Mouse (Mus musculus): ENCODE results near the gene Fgfr2.

Fgfr2 gene

DNA sequence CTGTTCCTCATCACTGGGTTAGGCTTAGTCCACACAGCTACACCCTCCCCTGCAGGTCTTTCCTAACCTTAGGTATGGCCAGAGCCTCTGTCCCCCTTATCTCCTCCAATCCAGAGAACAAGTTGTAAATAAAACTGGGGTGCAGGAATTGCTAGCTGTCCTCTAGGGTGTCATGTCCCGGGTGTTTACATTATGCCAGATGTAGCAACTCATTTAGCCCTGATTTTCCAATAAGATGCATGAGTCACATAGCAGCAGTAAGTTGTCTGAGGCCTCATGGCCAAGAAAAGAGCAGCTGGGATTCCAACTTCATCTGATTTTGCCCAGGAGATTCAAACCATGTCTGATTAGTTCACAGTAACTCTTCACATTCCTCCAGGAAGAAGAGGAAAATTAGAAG is 658.3 kb downstream of the Fgfr2 start:
- no peak for DNase-seq (ENCODE audit: low read depth, low spot score)

- no peak for DNase-seq (ENCODE audit: low read depth, low spot score)
Observed at GRCm38 (mm10) chr7:132458493-132458892, 664.7 kb downstream of the Fgfr2 start.

DNA sequence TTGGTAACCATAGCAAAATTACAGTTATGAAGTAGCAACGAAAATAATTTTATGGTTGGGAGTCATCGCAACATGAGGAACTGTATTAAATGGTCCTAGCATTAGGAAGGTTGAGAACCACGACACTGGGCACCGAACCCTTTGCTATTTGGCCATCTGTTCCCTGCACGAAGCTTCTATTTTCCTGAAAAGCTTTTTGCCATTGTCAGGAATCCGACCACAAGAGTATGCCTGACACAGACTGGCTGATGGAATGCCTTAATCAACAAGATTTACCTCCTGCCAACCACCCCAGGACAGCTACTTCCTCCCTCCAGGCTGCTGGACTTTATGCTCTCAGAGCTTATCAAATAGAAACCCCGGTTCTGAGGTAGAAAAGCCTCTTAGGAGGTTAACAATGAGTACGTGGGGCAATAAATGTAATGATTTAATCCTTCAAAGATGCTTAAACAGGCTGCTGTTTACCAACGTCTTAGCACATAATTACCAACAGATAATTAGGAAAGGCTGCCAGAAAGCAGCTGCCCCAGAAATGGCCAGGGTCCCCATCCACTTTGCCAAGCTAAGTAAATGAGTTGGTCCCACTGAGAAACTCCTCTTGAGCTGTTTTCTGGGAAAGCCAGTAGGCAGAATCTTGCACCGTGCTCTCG is 668.0 kb downstream of the Fgfr2 start:
- no peak for DNase-seq (ENCODE audit: low read depth, low spot score)

- no peak for DNase-seq (ENCODE audit: low read depth, low spot score)
Observed at GRCm38 (mm10) chr7:132449891-132450735, 673.0 kb downstream of the Fgfr2 start.

GRCm38 (mm10) chr7:132448511-132449154 is 674.5 kb downstream of the Fgfr2 start:
- no peak for DNase-seq (ENCODE audit: low read depth, low spot score)

DNA sequence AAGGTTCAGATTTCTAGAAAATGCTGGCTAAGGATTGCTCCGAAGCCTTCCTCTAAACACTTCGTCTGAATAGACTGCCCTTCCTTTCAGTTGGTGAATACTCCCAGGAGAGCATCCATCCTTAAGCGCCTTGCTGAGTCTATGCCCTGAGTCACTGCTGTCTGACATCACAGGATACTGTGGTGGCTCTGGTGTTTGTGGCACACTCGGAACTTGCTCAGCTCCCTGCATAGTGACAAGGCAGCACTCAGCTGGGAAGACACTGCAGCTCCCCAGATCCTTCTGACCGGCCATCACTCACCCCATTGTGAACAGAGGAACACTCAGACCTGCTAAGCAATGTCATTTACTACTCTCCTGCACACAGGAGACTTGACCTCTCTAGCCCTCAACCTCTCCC is 675.6 kb downstream of the Fgfr2 start:
- DNase-seq (ENCODE audit: low read depth, low spot score): no peak

GRCm38 (mm10) chr7:132446841-132447240 is 676.3 kb downstream of the Fgfr2 start:
- DNase-seq (ENCODE audit: low read depth, low spot score): no peak

DNA sequence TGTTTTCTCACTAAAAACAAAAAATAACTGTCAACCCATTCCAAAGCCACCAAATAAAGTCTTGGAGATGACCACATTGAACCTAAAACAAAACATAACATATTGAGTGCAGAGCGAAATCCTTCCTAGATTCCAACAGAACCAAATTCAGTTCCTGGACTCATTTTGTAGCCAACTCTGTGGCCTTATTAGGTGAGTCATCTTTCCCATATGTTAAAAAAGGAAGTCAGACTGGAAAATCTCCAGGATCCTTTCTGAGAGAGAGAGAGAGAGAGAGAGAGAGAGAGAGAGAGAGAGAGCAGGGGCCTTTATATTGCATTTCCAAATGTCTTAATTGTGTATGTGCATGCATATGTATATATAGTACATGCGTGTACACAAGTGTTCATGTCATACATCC is 678.9 kb downstream of the Fgfr2 start:
- no peak for DNase-seq (ENCODE audit: low read depth, low spot score)

- no peak for DNase-seq (ENCODE audit: low read depth, low spot score)
Observed at GRCm38 (mm10) chr7:132443769-132444168, 679.4 kb downstream of the Fgfr2 start.

GRCm38 (mm10) chr7:132443134-132443533 is 680.0 kb downstream of the Fgfr2 start:
- no peak for DNase-seq (ENCODE audit: low read depth, low spot score)

DNA sequence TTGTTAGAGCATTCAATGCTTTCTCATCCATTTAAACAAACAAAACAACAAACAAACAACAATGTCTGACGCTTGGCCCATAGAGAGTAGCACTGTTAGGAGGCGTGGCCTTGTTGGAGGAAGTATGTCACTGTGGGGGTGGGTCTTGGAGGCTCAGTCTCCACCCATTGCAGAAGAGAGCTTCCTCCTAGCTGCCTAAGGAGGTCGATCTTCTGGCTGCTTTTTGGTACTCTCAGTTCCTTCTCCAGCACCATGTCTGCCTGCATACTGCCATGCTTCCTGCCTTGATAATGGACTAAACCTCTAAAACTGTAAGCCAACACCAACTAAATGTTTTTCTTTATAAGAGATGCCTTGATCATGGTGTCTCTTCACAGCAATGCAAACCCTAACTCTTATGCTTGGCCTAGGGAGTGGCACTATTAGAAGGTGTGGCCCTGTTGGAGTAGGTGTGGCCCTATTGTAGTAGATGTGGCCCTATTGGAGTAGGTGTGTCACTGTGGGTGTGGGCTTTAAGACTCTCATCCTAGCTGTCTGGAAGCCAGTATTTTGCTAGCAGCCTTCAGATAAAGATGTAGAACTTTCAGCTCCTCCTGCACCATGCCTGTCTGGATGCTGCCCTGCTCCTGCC is 680.9 kb downstream of the Fgfr2 start:
- DNase-seq (ENCODE audit: low read depth, low spot score): peak; percentile 46

GRCm38 (mm10) chr7:132439916-132440315 is 683.2 kb downstream of the Fgfr2 start:
- no peak for DNase-seq (ENCODE audit: low read depth, low spot score)

DNA sequence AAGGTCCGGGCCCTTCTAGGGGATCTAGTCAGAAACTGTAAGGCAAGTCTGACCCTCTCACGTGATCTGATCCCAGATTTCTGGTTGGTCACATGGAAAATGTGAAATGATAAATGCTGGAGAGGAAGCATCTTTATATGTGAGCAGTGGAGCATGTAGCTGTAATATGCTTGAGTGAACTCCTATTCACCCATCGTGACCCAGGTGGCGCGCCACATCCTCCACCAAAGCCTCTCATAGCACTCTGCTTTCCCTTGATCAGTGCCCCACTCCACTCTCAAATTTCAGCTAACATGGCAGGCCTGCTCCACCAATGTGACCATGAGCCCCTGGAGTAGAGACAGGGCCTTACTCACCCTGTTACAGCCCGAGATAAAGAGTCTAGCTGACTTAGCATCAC is 685.1 kb downstream of the Fgfr2 start:
- DNase-seq (ENCODE audit: low read depth, low spot score): no peak

DNA sequence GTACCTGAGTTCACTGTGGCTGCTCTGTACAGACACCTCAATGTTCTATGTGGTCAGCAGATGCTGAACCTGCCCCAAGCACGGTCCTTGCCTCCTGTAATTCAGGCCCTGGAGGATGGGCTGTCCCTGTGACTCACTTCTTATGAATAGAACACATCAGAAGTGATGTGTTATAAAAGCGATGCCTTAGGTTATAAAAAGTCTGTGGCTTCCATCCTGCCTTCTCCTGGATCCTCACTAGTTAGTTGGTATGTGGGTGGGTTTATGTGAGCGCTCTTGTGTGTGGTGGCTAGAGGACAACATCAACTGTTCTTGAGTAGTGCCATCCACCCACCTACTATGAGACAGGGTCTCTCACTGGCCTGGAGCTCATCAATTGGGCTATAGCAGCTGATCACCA is 685.7 kb downstream of the Fgfr2 start:
- DNase-seq (ENCODE audit: low read depth, low spot score): no peak

- no peak for DNase-seq (ENCODE audit: low read depth, low spot score)
Observed at GRCm38 (mm10) chr7:132435486-132436055, 687.6 kb downstream of the Fgfr2 start.

- DNase-seq (ENCODE audit: low read depth, low spot score): no peak
Observed at GRCm38 (mm10) chr7:132429324-132429723, 693.8 kb downstream of the Fgfr2 start.

GRCm38 (mm10) chr7:132428308-132428707 is 694.8 kb downstream of the Fgfr2 start:
- DNase-seq (ENCODE audit: low read depth, low spot score): no peak

DNA sequence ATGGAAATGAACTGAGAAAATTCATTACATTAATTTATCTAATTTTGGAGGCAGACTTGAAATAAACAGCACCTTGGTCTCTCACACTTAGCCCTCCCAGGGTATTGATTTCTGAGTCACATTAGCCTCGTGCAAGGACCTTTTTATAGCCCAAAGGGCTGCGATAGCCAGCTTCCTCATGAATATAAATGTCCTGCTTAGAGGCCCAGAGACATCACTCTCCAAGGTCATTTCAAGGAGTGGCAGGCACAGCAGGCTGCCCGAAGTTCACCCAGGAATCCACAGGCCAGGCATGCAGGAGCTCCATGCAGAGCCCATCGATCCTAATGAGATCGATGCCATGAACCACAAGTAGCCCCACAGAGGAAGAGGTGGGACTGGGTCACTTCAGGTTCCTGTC is 697.1 kb downstream of the Fgfr2 start:
- DNase-seq (ENCODE audit: low read depth, low spot score): no peak

- no peak for DNase-seq (ENCODE audit: low read depth, low spot score)
Observed at GRCm38 (mm10) chr7:132425364-132425999, 697.7 kb downstream of the Fgfr2 start.

GRCm38 (mm10) chr7:132423570-132423969 is 699.6 kb downstream of the Fgfr2 start:
- no peak for DNase-seq (ENCODE audit: low read depth, low spot score)

Data from ZHBTc4 (cell line).